Mouse (Mus musculus): ENCODE results near the gene Sphk1.

The Sphk1 gene

GRCm38 (mm10) chr11:116508689-116509088 is 22.0 kb upstream of the Sphk1 start:
- DNase-seq = no peak

GRCm38 (mm10) chr11:116511301-116511868 is 19.3 kb upstream of the Sphk1 start:
- DNase-seq = no peak

DNA sequence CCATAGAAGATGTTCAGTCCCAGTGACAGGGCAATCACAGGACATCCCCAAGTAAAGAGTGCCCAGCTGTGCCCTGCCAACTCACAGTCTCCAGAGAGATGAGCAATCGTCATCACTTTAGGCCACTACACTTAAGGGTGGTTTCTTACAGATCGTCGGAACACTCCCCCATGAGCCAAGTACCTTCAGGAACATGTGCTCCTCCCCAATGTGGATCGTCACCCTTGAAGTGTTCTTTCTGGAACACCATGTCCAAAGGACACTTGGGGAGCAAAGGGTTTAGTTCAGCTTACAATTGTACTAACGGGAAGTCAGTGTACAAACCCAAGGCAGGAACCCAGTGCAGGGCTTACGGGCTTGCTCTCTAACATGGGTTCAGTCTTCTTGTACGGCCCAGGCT is 18.6 kb upstream of the Sphk1 start:
- DNase-seq = no peak

DNA sequence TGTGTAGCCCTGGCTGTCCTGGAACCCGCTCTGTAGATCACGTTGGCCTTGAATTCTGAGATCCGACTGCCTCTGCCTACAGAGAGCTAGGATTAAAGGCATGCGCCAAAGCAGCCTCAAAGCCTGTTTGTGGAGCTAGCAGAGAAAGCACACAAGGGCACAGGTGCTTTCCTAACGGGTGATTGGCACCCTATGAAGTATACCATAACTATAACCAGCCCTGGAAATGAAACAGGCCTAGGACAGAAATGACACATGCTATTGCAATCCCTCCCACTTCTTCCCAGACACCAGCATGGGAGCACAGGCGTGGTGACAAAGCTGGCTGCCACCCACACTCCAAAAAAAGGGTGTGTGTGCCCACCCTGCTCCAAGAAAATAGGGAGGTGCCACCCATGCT is 17.7 kb upstream of the Sphk1 start:
- no peak for DNase-seq

- DNase-seq = no peak
These were observed 17.1 kb upstream of the Sphk1 start for GRCm38 (mm10) chr11:116513531-116514038.

DNA sequence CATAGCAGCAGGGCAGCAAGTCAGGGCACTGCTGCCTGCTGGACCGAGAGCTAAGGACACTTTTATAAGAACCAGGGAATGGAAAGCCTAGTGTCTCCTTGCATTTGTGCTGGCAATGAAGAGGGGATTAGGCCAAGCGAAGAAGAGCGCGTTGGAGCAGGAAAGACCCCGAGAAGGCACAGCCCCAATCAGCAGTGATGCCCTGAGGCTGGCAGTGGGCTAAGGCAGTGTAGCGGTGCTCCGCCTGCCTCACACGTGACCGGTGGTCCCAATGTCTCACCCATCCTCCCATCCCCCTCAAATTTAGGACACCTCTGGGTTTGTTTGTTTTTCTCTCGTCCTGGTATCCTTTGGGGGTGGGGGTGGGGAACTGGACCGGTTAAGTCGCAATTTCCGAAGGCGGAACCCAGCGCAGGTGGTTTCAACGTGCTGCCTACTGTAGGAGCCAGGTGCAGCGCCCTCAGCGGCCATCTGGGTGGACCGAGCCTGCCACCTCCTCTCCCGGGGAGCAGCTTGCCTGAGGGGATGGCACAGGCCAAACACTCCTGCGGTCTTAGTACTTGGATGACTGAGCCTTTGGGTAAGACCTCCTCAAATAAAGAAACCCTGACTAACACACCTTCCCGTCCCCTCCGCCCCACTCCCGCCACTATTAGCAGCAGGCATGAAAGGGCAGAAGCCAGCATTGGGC is 15.2 kb upstream of the Sphk1 start:
- no peak for DNase-seq

GRCm38 (mm10) chr11:116518482-116518881 is 12.2 kb upstream of the Sphk1 start:
- peak; percentile 78 for DNase-seq

- peak; percentile 67 for DNase-seq
These were observed 9.6 kb upstream of the Sphk1 start for GRCm38 (mm10) chr11:116521143-116521542.

DNA sequence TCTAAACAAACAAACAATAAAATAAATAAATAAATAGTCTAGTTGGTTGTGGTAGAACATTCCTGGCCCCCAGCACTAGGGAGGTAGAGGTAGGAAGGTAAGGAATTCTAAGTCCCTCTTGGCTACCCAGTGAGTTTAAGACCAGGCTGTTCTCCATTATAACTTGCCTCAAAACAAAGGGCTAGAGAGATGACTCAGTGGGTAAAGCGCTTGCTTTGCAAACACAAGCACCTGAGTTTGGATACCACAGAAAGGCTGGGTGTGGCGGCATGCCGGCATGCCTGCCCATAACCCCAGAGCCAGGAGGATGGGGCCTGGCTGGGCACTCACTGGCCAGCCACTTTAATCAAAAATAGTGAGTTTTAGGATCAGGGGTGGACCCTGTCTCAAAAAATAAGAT is 8.7 kb upstream of the Sphk1 start:
- peak; percentile 58 for DNase-seq

DNA sequence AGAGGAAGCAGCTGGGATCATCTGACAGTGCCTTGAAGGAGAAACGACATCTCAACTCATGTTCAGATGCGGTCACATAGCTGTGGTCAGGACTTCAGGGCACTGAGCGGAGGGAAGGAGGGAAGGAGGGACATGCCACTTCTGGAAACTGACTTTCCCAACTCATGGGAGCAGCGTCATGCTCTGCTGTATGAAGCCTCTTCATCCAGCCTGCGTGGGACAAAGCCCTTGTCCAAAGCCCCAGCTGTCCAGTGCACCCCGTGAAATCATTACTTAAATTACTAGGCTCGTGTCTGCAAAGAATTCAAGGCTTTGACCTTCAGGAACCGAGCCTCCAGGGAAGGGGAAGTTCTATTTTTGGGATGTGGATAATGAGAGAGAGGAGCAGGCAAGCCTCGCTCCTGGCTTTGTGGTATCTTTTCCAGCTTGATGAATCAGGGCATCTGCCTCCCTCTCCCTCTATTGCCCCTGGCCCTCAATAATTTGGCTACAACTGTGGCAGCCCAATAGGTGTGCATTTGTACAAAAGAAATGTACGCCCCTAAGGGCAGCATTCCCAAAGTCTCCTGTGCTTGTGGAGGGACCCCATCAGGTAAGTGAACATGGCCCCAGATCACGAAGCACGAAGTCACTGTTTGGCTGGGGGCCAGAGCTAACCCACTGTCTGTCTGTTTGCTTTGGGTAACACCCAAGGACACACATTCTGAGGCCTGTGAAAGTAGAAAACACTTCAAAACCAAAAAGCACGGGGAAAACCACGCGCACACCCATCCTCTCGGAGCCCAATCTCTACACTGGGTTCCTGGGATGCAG is 7.6 kb upstream of the Sphk1 start:
- DNase-seq = peak; percentile 22

DNA sequence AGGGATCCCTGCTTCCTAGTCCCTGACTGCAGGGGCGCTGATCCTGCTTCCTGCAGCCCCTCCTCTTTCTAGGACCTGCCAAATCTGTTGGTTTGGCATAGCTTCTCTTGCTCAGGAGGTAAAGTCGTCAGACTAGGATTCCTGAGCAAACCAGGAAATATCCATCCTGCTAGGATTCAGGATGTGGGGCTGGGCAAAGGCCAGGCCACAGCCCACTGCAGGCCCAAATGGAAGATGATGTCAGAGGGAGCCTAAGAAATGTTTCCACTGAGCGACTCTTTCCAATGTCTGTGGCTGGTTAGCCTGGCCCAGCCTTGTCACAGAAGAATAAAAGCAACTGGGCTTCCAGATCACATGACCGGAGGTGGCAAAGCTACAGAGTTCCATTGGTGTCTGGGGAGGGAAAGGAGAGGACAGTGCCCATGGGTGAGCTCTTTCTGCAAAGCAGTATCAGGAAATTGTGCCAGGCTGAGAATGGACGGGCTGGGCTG is 7.0 kb upstream of the Sphk1 start:
- peak; percentile 20 for DNase-seq

- no peak for DNase-seq
These were observed 1.9 kb upstream of the Sphk1 start for GRCm38 (mm10) chr11:116528636-116529320.

DNA sequence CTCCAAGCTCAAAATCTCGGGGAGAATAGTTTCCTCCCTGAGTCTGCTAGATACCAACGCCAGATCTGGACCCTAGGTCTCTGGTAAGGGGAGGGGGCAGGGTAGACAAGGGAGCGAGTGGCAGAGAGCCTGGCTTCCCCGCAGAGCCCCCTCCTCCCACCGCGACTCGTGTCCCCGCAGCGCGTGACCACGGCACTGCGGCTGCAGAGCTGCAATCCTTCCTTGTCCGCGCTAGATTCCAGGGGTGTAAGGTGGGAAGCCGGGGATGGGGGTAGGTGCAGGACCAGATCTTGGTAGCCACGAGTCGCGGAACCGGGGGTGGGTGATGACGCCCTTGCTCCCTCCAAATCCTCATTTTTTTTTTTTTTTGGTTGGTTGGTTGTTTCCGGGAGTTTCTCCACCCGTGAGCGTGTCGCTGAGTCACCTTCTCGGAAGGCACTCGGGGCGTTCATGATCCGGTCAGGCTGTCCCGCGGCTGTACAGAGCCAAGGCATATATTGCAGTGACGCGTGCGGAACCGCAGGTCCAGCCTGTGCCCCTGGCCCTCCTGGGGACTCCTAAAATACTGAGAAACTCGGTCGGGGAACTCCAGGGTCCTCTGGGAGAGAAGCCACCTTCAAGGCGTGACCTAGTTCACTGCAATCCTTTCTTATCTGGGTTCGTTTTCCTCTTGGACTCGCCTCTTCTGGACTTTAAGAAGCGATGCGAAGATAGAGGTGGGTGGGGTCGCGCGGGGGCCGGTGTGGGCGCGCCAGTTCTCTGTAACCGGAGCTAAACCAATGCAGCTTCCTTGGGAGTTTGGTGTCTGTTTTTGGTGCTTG is 856 bp downstream of the Sphk1 start:
- DNase-seq = no peak

GRCm38 (mm10) chr11:116532262-116532809 is 1.6 kb downstream of the Sphk1 start:
- DNase-seq = peak; percentile 38

GRCm38 (mm10) chr11:116532810-116533338 is 2.1 kb downstream of the Sphk1 start:
- DNase-seq = peak; percentile 78

DNA sequence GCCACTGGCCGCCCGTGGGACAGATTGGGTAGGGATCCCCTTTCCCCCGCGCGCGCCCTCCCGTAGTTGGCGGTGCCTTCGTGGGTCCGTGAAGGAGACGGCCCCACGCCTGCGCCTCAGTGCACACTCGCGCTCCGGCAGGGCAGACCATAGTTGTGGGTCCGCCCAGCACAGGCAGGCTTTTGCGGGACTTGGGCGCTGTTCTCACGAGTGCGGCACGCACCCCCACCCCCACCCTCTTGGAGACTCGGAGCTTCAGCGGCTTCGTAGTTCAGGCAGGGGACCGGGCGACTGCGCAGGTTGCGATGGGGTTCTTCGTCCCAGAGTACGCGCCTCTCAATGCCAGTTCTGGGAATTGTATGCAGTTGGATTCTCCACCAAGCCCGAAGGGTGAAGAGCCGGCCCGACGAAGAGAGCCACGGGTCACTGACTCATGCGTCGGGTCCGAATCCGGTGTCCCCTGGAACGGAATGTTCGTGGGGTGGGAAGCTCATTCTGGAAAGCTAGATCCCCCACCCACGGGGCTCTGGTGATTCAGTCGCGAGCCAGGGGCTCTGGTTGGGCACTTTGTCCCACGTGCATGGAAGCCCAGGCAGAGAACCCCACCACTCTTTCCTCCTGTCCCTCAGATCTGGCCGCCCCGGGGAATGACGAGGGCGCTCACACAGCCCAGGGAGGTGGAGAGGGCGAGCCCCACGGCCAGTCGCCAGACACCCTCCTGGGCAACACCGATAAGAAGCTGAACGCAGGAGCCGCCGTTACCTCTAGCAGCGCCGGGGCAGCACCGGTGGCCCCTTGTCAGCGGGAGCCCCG is 2.8 kb downstream of the Sphk1 start:
- DNase-seq = no peak

- peak; percentile 81 for DNase-seq
These were observed 3.6 kb downstream of the Sphk1 start for GRCm38 (mm10) chr11:116534154-116534865.

DNA sequence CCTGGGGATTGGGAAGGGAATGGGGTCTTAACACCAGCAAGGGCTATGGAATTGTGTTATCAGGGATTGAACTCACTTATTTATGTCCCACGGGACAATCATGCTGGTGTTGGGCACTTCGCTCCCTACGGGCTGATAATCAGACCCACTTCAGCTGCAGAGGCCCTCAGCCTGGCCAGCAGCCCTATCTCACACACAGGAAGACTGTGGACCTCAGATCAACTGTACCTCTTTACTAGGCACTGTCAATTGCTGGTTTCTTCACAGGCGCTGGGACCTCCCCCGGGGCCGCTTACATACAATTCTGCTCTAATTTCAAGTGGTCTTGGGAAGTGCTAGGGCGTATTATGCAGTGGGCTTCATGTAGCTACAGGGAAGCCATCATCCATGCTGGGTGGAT is 6.0 kb downstream of the Sphk1 start:
- DNase-seq = no peak

GRCm38 (mm10) chr11:116537388-116537787 is 6.7 kb downstream of the Sphk1 start:
- no peak for DNase-seq

Data from lung, postnatal 36 days (tissue).